Mouse (Mus musculus): ENCODE data around the gene Ldlrad3. TPM values are rescaled to one million over a fixed set of nuclear protein-coding genes. Genes with fewer than 3 reads are reported as not detected.

The Ldlrad3 gene
- polyA plus RNA-seq, 2 experiments = 45.1 to 49.7 TPM

DNA sequence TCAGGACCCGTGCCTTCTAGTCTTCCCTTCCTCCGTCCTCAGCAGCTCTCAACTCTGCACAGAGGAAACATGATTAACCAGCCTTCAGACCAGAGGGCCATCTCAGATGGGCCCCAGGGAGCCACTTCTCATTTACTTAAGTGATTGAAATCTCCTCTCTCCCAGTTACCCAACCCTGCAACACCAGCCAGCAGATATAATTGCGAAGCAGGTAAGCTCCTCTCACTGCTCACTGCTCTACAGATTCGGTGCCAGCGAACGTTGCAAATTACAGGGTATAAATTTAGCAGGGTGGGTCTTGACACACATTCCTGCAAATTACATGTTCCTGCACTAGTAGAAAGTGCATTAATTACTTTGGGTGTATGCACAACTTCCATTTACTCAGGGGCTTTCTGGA, 48.3 kb downstream of the Ldlrad3 start:
- Histone ChIP-seq H3K4me3 (replicated peaks; ENCODE audit: low read length) (no peak overlapping the region), H3K4me1 (ENCODE audit: control insufficient read depth, insufficient read depth, low read length) (peaks cover 77% of the 10 kb centered on the region), H3K27me3 (ENCODE audit: control insufficient read depth, insufficient read depth, low read length) (no peaks in the 10 kb centered on the region), H3K36me3 (ENCODE audit: control insufficient read depth, insufficient read depth, low read length) (no peaks in the 10 kb centered on the region), H3K4me2 (replicated peaks; ENCODE audit: low read depth, low read length, severe bottlenecking) (peak overlapping the region; percentile 18; the same call in 1 of the 2 replicates), H3K9me3 (ENCODE audit: control insufficient read depth, low read length) (no peaks in the 10 kb centered on the region), H3K9ac (ENCODE audit: low read depth, low read length, severe bottlenecking) (no peak overlapping the region), H3K27ac (replicated peaks; ENCODE audit: low read depth, low read length) (peak overlapping the region; percentile 21; the same call in 1 of the 2 replicates)
- no peak for DNase-seq (ENCODE audit: low spot score)
- no peak for TF ChIP-seq POLR2A (IDR thresholded peaks at IDR 0.05; ENCODE audit: borderline replicate concordance, extremely low read depth, insufficient read depth, insufficient read length)
- WGBS = 23% methylated on average over 6 of the region's 6 CpGs
- no peak for ATAC-seq (ENCODE audit: low FRiP score, low read depth)

DNA sequence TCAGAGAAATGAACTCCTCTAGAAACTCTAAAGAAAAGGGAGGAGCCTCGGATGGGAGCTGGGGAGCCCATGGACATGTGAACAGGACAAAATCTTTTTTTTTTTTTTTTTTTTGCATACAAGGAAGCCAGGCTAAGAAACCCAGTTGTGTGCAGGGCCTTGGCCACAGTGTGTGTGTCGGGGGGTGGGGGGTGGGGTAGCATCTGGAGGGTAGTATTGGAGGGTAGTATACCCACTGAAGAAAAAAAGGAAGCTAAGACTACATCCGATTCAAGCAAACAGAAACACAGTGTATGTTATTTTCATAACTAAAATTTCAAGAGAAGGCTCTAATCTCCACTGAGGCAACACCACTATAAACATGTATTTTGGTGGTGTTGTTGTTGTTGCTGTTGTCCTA, 50.0 kb downstream of the Ldlrad3 start:
- H3K27ac ChIP-seq (replicated peaks; ENCODE audit: low read depth, low read length) = no peak overlapping the region
- no peak overlapping the region for H3K4me2 ChIP-seq (replicated peaks; ENCODE audit: low read depth, low read length, severe bottlenecking)
- WGBS = 73% methylated on average over 3 of the region's 3 CpGs

DNA sequence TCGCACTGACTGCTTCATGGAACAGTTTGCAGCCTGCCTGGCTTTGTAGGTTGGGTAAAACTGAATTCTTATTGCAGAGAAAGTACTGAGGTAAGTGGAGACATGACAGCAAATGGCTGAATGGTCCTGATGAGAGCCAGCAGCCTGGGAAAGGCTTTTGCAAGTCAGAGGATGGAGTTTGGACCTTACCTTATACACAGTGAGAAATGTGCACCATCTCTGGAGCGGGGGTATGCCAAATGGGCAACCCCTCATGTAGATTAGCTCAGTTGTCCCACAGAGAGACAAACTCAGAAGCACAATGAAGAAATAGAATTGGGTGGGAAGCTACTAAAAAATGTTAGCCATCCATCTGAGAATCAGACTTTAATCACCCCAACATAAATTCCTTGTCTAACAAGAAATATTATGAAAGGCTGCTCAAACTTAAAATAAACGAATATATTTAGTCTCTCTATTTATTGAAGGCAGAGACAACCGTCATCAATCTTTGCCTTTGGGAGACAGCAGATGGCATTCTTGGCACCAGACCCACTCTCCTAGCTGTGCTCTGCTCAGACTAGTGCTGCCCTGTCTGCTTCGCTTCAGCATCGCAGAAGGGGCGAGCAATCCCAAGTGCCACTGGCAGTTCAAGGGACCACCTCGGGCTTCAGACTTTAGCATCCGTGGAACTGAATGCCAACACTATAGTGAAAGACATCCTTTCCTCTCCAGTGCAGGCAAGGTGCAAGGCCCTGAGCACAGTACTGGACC, 51.5 kb downstream of the Ldlrad3 start:
- Histone ChIP-seq H3K9ac (ENCODE audit: low read depth, low read length, severe bottlenecking) (no peak overlapping the region), H3K4me2 (replicated peaks; ENCODE audit: low read depth, low read length, severe bottlenecking) (no peak overlapping the region), H3K4me3 (replicated peaks; ENCODE audit: low read length) (no peak overlapping the region), H3K27me3 (ENCODE audit: control insufficient read depth, insufficient read depth, low read length) (no peaks in the 10 kb centered on the region), H3K4me1 (ENCODE audit: control insufficient read depth, insufficient read depth, low read length) (peaks cover 86% of the 10 kb centered on the region), H3K36me3 (ENCODE audit: control insufficient read depth, insufficient read depth, low read length) (no peaks in the 10 kb centered on the region), H3K9me3 (ENCODE audit: control insufficient read depth, low read length) (no peaks in the 10 kb centered on the region), H3K27ac (replicated peaks; ENCODE audit: low read depth, low read length) (no peak overlapping the region)
- WGBS = 71% methylated on average over 9 of the region's 9 CpGs
- no peak for TF ChIP-seq POLR2A (IDR thresholded peaks at IDR 0.05; ENCODE audit: borderline replicate concordance, extremely low read depth, insufficient read depth, insufficient read length)
- ATAC-seq (ENCODE audit: low FRiP score, low read depth) = no peak
- no peak for DNase-seq (ENCODE audit: low spot score)

More for the DNA sequence above, 50.0 kb downstream of the Ldlrad3 start:
- no peak overlapping the region for H3K4me3 ChIP-seq (replicated peaks; ENCODE audit: low read length)
- TF ChIP-seq POLR2A (IDR thresholded peaks at IDR 0.05; ENCODE audit: borderline replicate concordance, extremely low read depth, insufficient read depth, insufficient read length) = no peak
- ATAC-seq (ENCODE audit: low FRiP score, low read depth) = no peak
- H3K9ac ChIP-seq (ENCODE audit: low read depth, low read length, severe bottlenecking) = no peak overlapping the region
- H3K27me3 ChIP-seq (ENCODE audit: control insufficient read depth, insufficient read depth, low read length) = no peaks in the 10 kb centered on the region
- no peaks in the 10 kb centered on the region for H3K9me3 ChIP-seq (ENCODE audit: control insufficient read depth, low read length)
- no peaks in the 10 kb centered on the region for H3K36me3 ChIP-seq (ENCODE audit: control insufficient read depth, insufficient read depth, low read length)
- DNase-seq (ENCODE audit: low spot score) = no peak
- peaks cover 81% of the 10 kb centered on the region for H3K4me1 ChIP-seq (ENCODE audit: control insufficient read depth, insufficient read depth, low read length)

DNA sequence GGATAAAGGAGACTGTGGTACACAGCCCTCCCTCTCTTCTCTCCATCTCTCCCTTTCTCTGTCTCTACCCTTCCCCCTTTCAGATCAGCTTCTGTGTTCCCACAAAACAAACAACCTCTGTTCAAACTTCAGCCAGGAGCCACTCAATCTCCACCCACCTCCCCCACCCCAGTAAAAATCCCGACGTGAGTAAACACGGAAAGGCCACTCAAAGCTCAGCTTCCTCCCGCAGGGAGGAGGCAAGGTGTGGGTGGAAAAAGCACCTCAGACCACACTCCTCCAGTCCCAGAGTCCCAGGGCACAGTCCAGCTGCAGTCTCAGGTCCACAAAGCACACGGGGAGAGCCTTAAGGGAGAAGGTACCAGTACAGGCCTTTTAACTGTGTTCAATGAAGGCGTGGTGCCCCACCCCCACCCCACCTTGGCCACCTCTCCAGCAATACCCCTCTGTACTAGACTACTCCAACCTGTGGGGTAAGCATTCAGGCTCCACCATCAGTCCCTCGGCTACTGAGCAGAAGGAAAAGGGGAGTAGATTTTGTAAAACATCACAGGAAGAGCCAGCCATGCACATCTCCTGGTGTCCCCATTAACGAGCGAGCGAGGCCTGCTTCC, 53.1 kb downstream of the Ldlrad3 start:
- ATAC-seq (ENCODE audit: low FRiP score, low read depth) (no peak), DNase-seq (ENCODE audit: low spot score) (no peak)
- no peak overlapping the region for H3K4me3 ChIP-seq (replicated peaks; ENCODE audit: low read length)
- WGBS = 35% methylated on average over 10 of the region's 10 CpGs
- no peaks in the 10 kb centered on the region for H3K27me3 ChIP-seq (ENCODE audit: control insufficient read depth, insufficient read depth, low read length)
- no peaks in the 10 kb centered on the region for H3K36me3 ChIP-seq (ENCODE audit: control insufficient read depth, insufficient read depth, low read length)
- H3K9ac ChIP-seq (ENCODE audit: low read depth, low read length, severe bottlenecking) = no peak overlapping the region
- no peak overlapping the region for H3K4me2 ChIP-seq (replicated peaks; ENCODE audit: low read depth, low read length, severe bottlenecking)
- peaks cover 84% of the 10 kb centered on the region for H3K4me1 ChIP-seq (ENCODE audit: control insufficient read depth, insufficient read depth, low read length)
- no peaks in the 10 kb centered on the region for H3K9me3 ChIP-seq (ENCODE audit: control insufficient read depth, low read length)
- H3K27ac ChIP-seq (replicated peaks; ENCODE audit: low read depth, low read length) = peak overlapping the region; percentile 50; the same call in 1 of the 2 replicates
- TF ChIP-seq POLR2A (IDR thresholded peaks at IDR 0.05; ENCODE audit: borderline replicate concordance, extremely low read depth, insufficient read depth, insufficient read length) = no peak

DNA sequence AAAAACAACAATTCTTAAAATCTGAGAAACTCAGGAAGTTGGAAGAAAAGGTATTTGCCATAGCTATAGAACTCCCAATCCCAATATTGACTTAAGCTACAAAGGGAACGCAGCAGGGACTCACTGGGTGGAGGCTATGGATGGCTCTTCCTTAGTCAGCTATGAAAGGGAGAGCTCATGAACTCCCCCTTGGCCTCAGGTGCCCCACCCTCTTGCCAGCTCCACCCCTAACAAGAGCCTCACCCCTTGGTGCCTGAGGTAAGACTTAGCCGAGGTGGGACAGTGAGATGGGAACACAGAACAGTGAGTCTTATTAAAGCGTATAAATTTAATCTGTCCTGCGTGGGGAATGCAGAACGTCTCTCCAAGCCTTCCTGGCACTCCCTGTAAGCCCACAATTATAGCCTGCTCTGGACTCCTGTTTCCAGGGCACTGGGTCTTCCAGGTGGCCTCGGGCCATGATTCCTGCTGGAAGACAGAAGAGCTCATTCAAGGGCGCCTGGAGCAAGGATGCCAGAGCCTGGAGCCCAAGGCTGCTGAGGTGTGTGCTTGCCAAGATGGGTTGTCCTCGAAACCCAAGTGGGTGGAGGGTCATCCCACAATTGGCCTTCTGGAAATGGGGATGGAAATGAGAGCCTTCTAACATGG, 55.9 kb downstream of the Ldlrad3 start:
- Histone ChIP-seq H3K36me3 (ENCODE audit: control insufficient read depth, insufficient read depth, low read length) (no peaks in the 10 kb centered on the region), H3K27me3 (ENCODE audit: control insufficient read depth, insufficient read depth, low read length) (no peaks in the 10 kb centered on the region), H3K4me2 (replicated peaks; ENCODE audit: low read depth, low read length, severe bottlenecking) (no peak overlapping the region), H3K4me3 (replicated peaks; ENCODE audit: low read length) (no peak overlapping the region), H3K9me3 (ENCODE audit: control insufficient read depth, low read length) (no peaks in the 10 kb centered on the region), H3K9ac (ENCODE audit: low read depth, low read length, severe bottlenecking) (no peak overlapping the region), H3K27ac (replicated peaks; ENCODE audit: low read depth, low read length) (peak overlapping the region; percentile 15; the same call in 1 of the 2 replicates), H3K4me1 (ENCODE audit: control insufficient read depth, insufficient read depth, low read length) (peaks cover 73% of the 10 kb centered on the region)
- WGBS = 65% methylated on average over 8 of the region's 8 CpGs
- no peak for TF ChIP-seq POLR2A (IDR thresholded peaks at IDR 0.05; ENCODE audit: borderline replicate concordance, extremely low read depth, insufficient read depth, insufficient read length)
- ATAC-seq (ENCODE audit: low FRiP score, low read depth) = no peak
- DNase-seq (ENCODE audit: low spot score) = no peak
